Mouse (Mus musculus): ENCODE measurements around the gene Elmo2. TPM values are rescaled to one million over a fixed set of nuclear protein-coding genes. Genes with fewer than 3 reads are reported as not detected.

Gene Elmo2
- polyA plus RNA-seq, 1 experiment from 2014 or later = 115 TPM

DNA sequence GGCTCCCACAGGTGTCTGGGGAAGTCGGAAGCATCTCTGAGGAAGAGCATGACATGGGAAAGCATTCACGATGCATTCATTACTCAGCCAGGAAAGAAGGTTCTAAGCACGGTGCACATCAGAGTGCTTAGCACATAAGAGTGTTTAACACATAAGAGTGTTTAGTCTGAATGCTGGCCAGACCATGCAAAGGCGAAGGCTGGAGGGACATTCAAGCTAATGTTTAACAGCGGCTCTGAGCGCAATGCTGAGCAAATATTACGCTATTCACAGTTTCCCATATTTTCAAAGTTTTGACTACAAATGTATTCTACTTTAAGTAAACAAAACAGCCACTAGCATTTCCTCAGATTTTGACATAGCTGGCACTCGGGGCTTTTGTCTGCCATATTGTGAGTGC is 20.8 kb downstream of the Elmo2 start:
- H3K9ac ChIP-seq (replicated peaks; ENCODE audit: low read depth, low read length) = no peak overlapping the region
- no peak overlapping the region for H3K4me2 ChIP-seq (ENCODE audit: low read length)
- ATAC-seq = no peak
- H3K4me1 ChIP-seq (replicated peaks; ENCODE audit: control insufficient read depth, insufficient read depth, low read length) = peaks cover 9% of the 10 kb centered on the region
- WGBS = 89% methylated on average over 8 of the region's 8 CpGs
- H3K27ac ChIP-seq (ENCODE audit: low read length) = no peak overlapping the region
- H3K4me3 ChIP-seq (replicated peaks; ENCODE audit: low read length) = no peak overlapping the region
- H3K36me3 ChIP-seq (ENCODE audit: control insufficient read depth, insufficient read depth) = peaks cover 19% of the 10 kb centered on the region
- no peaks in the 10 kb centered on the region for H3K27me3 ChIP-seq (replicated peaks; ENCODE audit: control insufficient read depth, insufficient read depth, low read length)
- 0 out of 2 replicates have a peak, but pooled peaks cover 2% of the 10 kb centered on the region for H3K9me3 ChIP-seq (ENCODE audit: control insufficient read depth, low read length)

DNA sequence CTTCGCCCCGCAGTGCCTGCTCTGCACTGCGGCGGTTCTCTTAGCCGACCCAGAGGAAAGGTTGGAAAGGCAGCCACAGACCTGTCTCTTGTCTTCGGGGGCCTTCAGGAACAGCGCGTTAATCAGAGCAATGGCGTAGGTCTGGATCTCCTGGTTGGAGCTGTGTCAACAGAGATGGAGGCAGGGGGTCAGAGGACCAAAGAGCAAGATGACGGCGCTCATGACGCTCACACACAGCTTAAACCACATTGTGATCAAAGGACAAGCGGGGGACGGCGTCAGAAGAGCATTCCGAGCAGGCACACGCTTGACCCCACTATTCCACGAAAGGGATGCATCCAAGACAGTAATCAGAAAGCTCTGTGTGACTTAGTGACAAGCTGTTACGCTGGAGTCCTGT is 21.5 kb downstream of the Elmo2 start:
- Histone ChIP-seq H3K36me3 (ENCODE audit: control insufficient read depth, insufficient read depth) (peaks cover 19% of the 10 kb centered on the region), H3K27ac (ENCODE audit: low read length) (no peak overlapping the region), H3K27me3 (replicated peaks; ENCODE audit: control insufficient read depth, insufficient read depth, low read length) (no peaks in the 10 kb centered on the region), H3K4me3 (replicated peaks; ENCODE audit: low read length) (no peak overlapping the region), H3K9ac (replicated peaks; ENCODE audit: low read depth, low read length) (no peak overlapping the region), H3K4me1 (replicated peaks; ENCODE audit: control insufficient read depth, insufficient read depth, low read length) (peaks cover 11% of the 10 kb centered on the region), H3K4me2 (ENCODE audit: low read length) (no peak overlapping the region), H3K9me3 (ENCODE audit: control insufficient read depth, low read length) (0 out of 2 replicates have a peak, but pooled peaks cover 2% of the 10 kb centered on the region)
- WGBS = 90% methylated on average over 19 of the region's 19 CpGs
- ATAC-seq = no peak

- H3K27ac ChIP-seq (ENCODE audit: low read length) = no peak overlapping the region
- peaks cover 19% of the 10 kb centered on the region for H3K36me3 ChIP-seq (ENCODE audit: control insufficient read depth, insufficient read depth)
- H3K9ac ChIP-seq (replicated peaks; ENCODE audit: low read depth, low read length) = no peak overlapping the region
- peaks cover 11% of the 10 kb centered on the region for H3K4me1 ChIP-seq (replicated peaks; ENCODE audit: control insufficient read depth, insufficient read depth, low read length)
- no peaks in the 10 kb centered on the region for H3K27me3 ChIP-seq (replicated peaks; ENCODE audit: control insufficient read depth, insufficient read depth, low read length)
- 0 out of 2 replicates have a peak, but pooled peaks cover 2% of the 10 kb centered on the region for H3K9me3 ChIP-seq (ENCODE audit: control insufficient read depth, low read length)
- no peak overlapping the region for H3K4me3 ChIP-seq (replicated peaks; ENCODE audit: low read length)
- no peak overlapping the region for H3K4me2 ChIP-seq (ENCODE audit: low read length)
- no peak for ATAC-seq
- 94% methylated on average over 6 of the region's 6 CpGs for WGBS
Measured at GRCm38 (mm10) chr2:165303354-165304012, 22.8 kb downstream of the Elmo2 start.

DNA sequence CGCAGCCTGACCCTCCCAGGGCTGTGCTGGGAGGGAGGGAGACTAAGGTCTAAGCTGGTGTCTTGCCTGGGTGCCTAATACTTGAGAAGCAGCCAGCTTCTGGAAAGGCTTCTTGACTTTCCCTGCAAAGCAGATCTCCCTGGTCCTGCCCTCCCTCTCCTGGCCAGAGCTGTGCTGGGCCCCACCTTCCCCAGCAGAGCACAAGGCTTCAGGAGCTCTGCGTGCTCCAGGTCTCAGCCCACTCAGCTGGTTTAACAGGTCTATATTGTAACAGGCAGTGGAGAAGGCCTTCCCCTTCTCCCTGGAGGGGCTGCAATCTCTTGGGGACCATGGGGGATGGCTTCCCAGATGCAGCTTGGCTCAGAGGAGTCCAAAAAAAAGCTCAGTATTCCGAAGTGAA is 24.9 kb downstream of the Elmo2 start:
- Histone ChIP-seq H3K27me3 (replicated peaks; ENCODE audit: control insufficient read depth, insufficient read depth, low read length) (no peaks in the 10 kb centered on the region), H3K27ac (ENCODE audit: low read length) (no peak overlapping the region), H3K9ac (replicated peaks; ENCODE audit: low read depth, low read length) (no peak overlapping the region), H3K9me3 (ENCODE audit: control insufficient read depth, low read length) (0 out of 2 replicates have a peak, but pooled peaks cover 2% of the 10 kb centered on the region), H3K4me3 (replicated peaks; ENCODE audit: low read length) (no peak overlapping the region), H3K4me2 (ENCODE audit: low read length) (no peak overlapping the region), H3K36me3 (ENCODE audit: control insufficient read depth, insufficient read depth) (peaks cover 25% of the 10 kb centered on the region), H3K4me1 (replicated peaks; ENCODE audit: control insufficient read depth, insufficient read depth, low read length) (peaks cover 11% of the 10 kb centered on the region)
- no peak for ATAC-seq
- WGBS = 56% methylated on average over 3 of the region's 3 CpGs

GRCm38 (mm10) chr2:165300885-165301284 is 25.4 kb downstream of the Elmo2 start:
- 69% methylated on average over 6 of the region's 6 CpGs for WGBS
- Histone ChIP-seq H3K9me3 (ENCODE audit: control insufficient read depth, low read length) (0 out of 2 replicates have a peak, but pooled peaks cover 2% of the 10 kb centered on the region), H3K9ac (replicated peaks; ENCODE audit: low read depth, low read length) (no peak overlapping the region), H3K27me3 (replicated peaks; ENCODE audit: control insufficient read depth, insufficient read depth, low read length) (no peaks in the 10 kb centered on the region), H3K27ac (ENCODE audit: low read length) (no peak overlapping the region), H3K4me2 (ENCODE audit: low read length) (no peak overlapping the region), H3K4me3 (replicated peaks; ENCODE audit: low read length) (no peak overlapping the region), H3K36me3 (ENCODE audit: control insufficient read depth, insufficient read depth) (peaks cover 30% of the 10 kb centered on the region), H3K4me1 (replicated peaks; ENCODE audit: control insufficient read depth, insufficient read depth, low read length) (peaks cover 11% of the 10 kb centered on the region)
- 0 out of 2 replicates have a peak, but pooled peaks have one; percentile 31 for ATAC-seq

- H3K4me3 ChIP-seq (replicated peaks; ENCODE audit: low read length) = no peak overlapping the region
- H3K27me3 ChIP-seq (replicated peaks; ENCODE audit: control insufficient read depth, insufficient read depth, low read length) = no peaks in the 10 kb centered on the region
- no peak overlapping the region for H3K9ac ChIP-seq (replicated peaks; ENCODE audit: low read depth, low read length)
- H3K4me2 ChIP-seq (ENCODE audit: low read length) = no peak overlapping the region
- H3K36me3 ChIP-seq (ENCODE audit: control insufficient read depth, insufficient read depth) = peaks cover 31% of the 10 kb centered on the region
- 0 out of 2 replicates have a peak, but pooled peaks cover 2% of the 10 kb centered on the region for H3K9me3 ChIP-seq (ENCODE audit: control insufficient read depth, low read length)
- 65% methylated on average over 8 of the region's 8 CpGs for WGBS
- peaks cover 11% of the 10 kb centered on the region for H3K4me1 ChIP-seq (replicated peaks; ENCODE audit: control insufficient read depth, insufficient read depth, low read length)
- ATAC-seq = peak; percentile 56
- peak overlapping the region; percentile 6; the same call in 1 of the 2 replicates for H3K27ac ChIP-seq (ENCODE audit: low read length)
Measured at GRCm38 (mm10) chr2:165300424-165300823, 25.9 kb downstream of the Elmo2 start.

- Histone ChIP-seq H3K9ac (replicated peaks; ENCODE audit: low read depth, low read length) (no peak overlapping the region), H3K4me2 (ENCODE audit: low read length) (no peak overlapping the region), H3K36me3 (ENCODE audit: control insufficient read depth, insufficient read depth) (peaks cover 28% of the 10 kb centered on the region), H3K27ac (ENCODE audit: low read length) (no peak overlapping the region), H3K9me3 (ENCODE audit: control insufficient read depth, low read length) (no peaks in the 10 kb centered on the region), H3K27me3 (replicated peaks; ENCODE audit: control insufficient read depth, insufficient read depth, low read length) (no peaks in the 10 kb centered on the region), H3K4me3 (replicated peaks; ENCODE audit: low read length) (no peak overlapping the region), H3K4me1 (replicated peaks; ENCODE audit: control insufficient read depth, insufficient read depth, low read length) (peaks cover 11% of the 10 kb centered on the region)
- WGBS = 90% methylated on average over 11 of the region's 11 CpGs
- ATAC-seq = no peak
Measured at GRCm38 (mm10) chr2:165297429-165297828, 28.9 kb downstream of the Elmo2 start.

GRCm38 (mm10) chr2:165296571-165296970 is 29.7 kb downstream of the Elmo2 start:
- no peaks in the 10 kb centered on the region for H3K27me3 ChIP-seq (replicated peaks; ENCODE audit: control insufficient read depth, insufficient read depth, low read length)
- H3K9me3 ChIP-seq (ENCODE audit: control insufficient read depth, low read length) = no peaks in the 10 kb centered on the region
- no peak for ATAC-seq
- no peak overlapping the region for H3K27ac ChIP-seq (ENCODE audit: low read length)
- 90% methylated on average over 18 of the region's 18 CpGs for WGBS
- H3K4me3 ChIP-seq (replicated peaks; ENCODE audit: low read length) = no peak overlapping the region
- peaks cover 11% of the 10 kb centered on the region for H3K4me1 ChIP-seq (replicated peaks; ENCODE audit: control insufficient read depth, insufficient read depth, low read length)
- H3K9ac ChIP-seq (replicated peaks; ENCODE audit: low read depth, low read length) = no peak overlapping the region
- H3K36me3 ChIP-seq (ENCODE audit: control insufficient read depth, insufficient read depth) = peaks cover 34% of the 10 kb centered on the region
- no peak overlapping the region for H3K4me2 ChIP-seq (ENCODE audit: low read length)

DNA sequence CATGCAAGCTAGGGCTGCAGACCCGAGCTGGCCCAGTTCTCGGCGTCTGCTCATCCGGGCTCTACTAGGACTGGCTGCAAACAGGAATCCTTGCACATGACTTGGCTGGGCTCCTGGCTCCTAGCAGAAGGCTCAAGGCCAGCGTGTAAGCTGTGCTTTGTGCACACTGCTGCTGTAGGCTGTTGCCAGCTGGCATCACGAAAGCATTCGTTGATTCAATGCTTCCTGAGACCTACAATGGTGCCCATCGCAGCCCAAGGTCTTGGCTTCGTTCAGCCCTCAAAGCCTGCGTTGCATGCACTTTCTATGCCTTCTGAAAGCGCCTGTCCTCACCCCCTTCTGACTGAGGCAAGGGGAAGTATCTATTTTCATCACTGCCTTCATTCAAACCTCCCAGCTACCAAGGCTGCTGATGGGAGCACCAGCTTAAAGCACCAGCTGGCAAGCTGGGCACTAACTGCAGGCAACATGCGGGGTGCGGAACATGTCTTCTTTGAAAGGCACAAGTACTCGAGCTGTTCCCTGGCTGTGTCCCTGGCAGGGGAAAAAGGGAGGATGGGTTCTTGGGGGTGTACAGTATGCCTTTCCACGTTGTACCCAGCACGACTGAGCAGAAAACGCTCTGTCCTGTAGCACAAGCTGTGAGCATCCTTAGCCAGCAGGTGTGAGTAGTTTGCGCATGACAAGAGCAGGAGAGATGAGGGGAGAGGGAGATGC is 37.8 kb downstream of the Elmo2 start:
- Histone ChIP-seq H3K36me3 (ENCODE audit: control insufficient read depth, insufficient read depth) (peaks cover 22% of the 10 kb centered on the region), H3K9me3 (ENCODE audit: control insufficient read depth, low read length) (no peaks in the 10 kb centered on the region), H3K4me1 (replicated peaks; ENCODE audit: control insufficient read depth, insufficient read depth, low read length) (peaks cover 35% of the 10 kb centered on the region), H3K4me3 (replicated peaks; ENCODE audit: low read length) (peak overlapping the region; percentile 48), H3K27ac (ENCODE audit: low read length) (peak overlapping the region; percentile 97), H3K9ac (replicated peaks; ENCODE audit: low read depth, low read length) (peak overlapping the region; percentile 54), H3K27me3 (replicated peaks; ENCODE audit: control insufficient read depth, insufficient read depth, low read length) (no peaks in the 10 kb centered on the region), H3K4me2 (ENCODE audit: low read length) (peak overlapping the region; percentile 91)
- 27% methylated on average over 18 of the region's 18 CpGs for WGBS
- ATAC-seq = peak; percentile 93
